Mouse (Mus musculus) forebrain, embryonic 10.5 days (tissue): ENCODE data around the gene N4bp1. TPM values are rescaled to one million over a fixed set of nuclear protein-coding genes. Genes with fewer than 3 reads are reported as not detected.
A peak's percentile ranks its signal among the peaks of the same experiment; 100 is the strongest.

Experiments
- DNase-seq: peaks from one replicate; pipeline ENCODE4 v3.0.0-alpha.2; 2017; ENCODE audit warnings: low spot score; ENCODE audit errors: extremely low spot score
- H3K27ac ChIP-seq: fragments of 300-500 bp; sonication (generic); 2 replicates; pipeline ENCODE4 v1.5.1; 2016; ENCODE audit warnings: mild to moderate bottlenecking
- H3K27me3 ChIP-seq: fragments of 300-500 bp; sonication (generic); 2 replicates; pipeline ENCODE4 v1.6.1; 2016; ENCODE audit warnings: mild to moderate bottlenecking; ENCODE audit not compliant: poor library complexity, severe bottlenecking
- H3K36me3 ChIP-seq: fragments of 300-500 bp; sonication (generic); replicated peaks from 2 replicates; pipeline ENCODE4 v1.6.1; 2016; ENCODE audit warnings: mild to moderate bottlenecking, moderate library complexity
- H3K4me1 ChIP-seq: fragments of 300-500 bp; sonication (generic); 2 replicates; pipeline ENCODE4 v1.6.1; 2016
- H3K4me3 ChIP-seq: fragments of 300-500 bp; sonication (generic); 2 replicates; pipeline ENCODE4 v1.5.1; 2016; ENCODE audit warnings: mild to moderate bottlenecking, moderate library complexity
- H3K9me3 ChIP-seq: fragments of 300-500 bp; sonication (generic); 2 replicates; pipeline ENCODE4 v1.6.1; 2016; ENCODE audit warnings: mild to moderate bottlenecking, moderate library complexity
- WGBS: fragments of 180-500 bp; shearing (Covaris S2); methylation state at CpG from one replicate; pipeline ENCODE4 v1.1.7; 2016; 5-methylcytosine and 5-hydroxymethylcytosine counted together
- polyA plus RNA-seq: library from polyadenylated mRNA; unstranded; fragments of >200 nt; fragmentation: Nextera tagmentation; extraction: Ambion mirVana; gene quantifications from 2 replicates; pipeline ENCODE4 v1.2.1, GENCODE M21; 2016

Gene N4bp1
- polyA plus RNA-seq, 1 experiment from 2014 or later, result 10.6 TPM

DNA sequence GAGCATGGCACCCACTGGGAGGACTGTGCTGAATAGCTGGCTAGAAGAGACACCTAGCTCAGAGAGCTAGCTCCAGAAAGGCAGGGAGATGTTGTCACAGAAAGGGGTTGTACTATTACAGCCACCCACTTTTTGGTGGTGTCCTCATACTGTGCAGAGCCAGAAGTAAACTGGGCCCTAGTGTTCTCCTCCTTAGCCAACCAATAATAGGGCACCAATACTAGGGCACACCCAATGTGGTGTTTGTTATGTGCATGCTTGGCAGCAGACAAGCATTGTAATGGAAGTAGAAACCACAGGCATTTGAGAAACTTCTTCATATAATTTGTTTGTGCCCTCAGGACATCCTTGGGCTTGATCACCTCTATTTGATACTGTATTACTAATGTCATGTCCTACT is 58.5 kb downstream of the N4bp1 start:
- Histone ChIP-seq H3K36me3 (no peaks in the 10 kb centered on the region), H3K27me3 (no peaks in the 10 kb centered on the region), H3K4me3 (no peak overlapping the region), H3K4me1 (peaks cover 8% of the 10 kb centered on the region), H3K9me3 (no peaks in the 10 kb centered on the region), H3K27ac (no peak overlapping the region)
- no peak for DNase-seq

DNA sequence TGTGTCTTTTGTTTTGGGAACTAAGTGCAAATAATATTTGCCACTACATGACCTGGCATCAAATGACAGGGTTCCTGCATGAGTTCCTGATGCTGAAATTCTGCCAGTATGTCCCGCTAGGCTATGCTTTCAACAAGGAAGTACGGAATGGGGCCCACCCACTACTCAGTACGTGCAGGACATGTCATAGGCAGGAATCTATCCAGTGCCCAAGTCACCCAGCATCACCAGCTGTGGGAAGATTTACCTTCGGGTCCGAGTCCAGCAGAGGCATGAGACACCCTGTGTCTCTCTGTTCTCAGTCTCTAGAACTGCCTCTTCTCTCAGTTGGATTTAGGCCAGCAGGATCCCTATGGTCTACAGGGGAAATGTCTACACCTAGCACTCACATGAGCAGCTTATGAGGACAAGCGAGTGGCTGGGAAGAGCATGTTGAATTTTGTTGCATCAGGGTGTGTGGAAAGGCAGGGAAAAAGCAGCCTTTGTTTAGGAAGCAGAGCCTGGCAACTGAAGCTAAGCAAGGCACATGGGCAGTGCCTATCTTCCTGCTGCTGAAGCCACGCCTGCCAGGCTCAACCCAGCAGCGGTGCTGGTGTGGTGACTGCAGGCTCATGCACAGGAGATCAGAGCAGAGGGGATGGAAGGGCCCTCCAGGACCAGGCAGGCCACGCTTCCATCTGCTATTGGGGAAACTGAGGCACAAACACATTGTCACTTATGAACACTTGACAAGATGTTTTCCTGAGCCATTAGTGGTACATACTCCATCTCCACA is 59.2 kb downstream of the N4bp1 start:
- no peaks in the 10 kb centered on the region for H3K9me3 ChIP-seq
- no peak overlapping the region for H3K4me3 ChIP-seq
- no peak overlapping the region for H3K27ac ChIP-seq
- no peak for DNase-seq
- 84% methylated on average over 9 of the region's 9 CpGs for WGBS
- H3K27me3 ChIP-seq, result no peaks in the 10 kb centered on the region
- peaks cover 10% of the 10 kb centered on the region for H3K4me1 ChIP-seq
- no peaks in the 10 kb centered on the region for H3K36me3 ChIP-seq

DNA sequence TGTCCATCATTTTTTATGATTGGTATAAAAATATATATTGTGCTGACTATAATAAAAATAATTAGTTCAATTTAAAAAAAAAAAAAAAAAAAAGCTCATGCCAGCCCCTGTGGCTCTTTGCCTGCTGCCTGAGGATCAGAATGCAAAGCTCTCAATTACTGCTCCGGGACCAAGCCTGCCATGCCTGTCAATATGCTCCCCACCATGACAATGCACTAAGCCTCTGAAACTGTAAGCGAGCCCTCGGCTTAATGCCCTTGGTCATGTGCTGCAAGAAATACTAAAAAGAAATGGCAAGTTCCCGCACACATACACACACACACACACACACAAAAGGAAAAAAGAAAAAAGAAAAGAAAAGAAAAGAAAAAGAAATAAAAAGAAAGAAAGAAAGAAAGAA is 60.3 kb downstream of the N4bp1 start:
- no peaks in the 10 kb centered on the region for H3K9me3 ChIP-seq
- no peak overlapping the region for H3K27ac ChIP-seq
- H3K27me3 ChIP-seq, result no peaks in the 10 kb centered on the region
- peaks cover 17% of the 10 kb centered on the region for H3K4me1 ChIP-seq
- H3K36me3 ChIP-seq, result no peaks in the 10 kb centered on the region
- DNase-seq, result peak; percentile 25
- no peak overlapping the region for H3K4me3 ChIP-seq
- 29% methylated on average over 4 of the region's 4 CpGs for WGBS

- DNase-seq, result peak; percentile 46
- H3K27ac ChIP-seq, result no peak overlapping the region
- 10% methylated on average over 3 of the region's 3 CpGs for WGBS
- H3K9me3 ChIP-seq, result no peaks in the 10 kb centered on the region
- H3K4me1 ChIP-seq, result peaks cover 17% of the 10 kb centered on the region
- no peaks in the 10 kb centered on the region for H3K27me3 ChIP-seq
- no peak overlapping the region for H3K4me3 ChIP-seq
- H3K36me3 ChIP-seq, result no peaks in the 10 kb centered on the region
Observed at GRCm38 (mm10) chr8:86820756-86821201, 64.3 kb downstream of the N4bp1 start.

DNA sequence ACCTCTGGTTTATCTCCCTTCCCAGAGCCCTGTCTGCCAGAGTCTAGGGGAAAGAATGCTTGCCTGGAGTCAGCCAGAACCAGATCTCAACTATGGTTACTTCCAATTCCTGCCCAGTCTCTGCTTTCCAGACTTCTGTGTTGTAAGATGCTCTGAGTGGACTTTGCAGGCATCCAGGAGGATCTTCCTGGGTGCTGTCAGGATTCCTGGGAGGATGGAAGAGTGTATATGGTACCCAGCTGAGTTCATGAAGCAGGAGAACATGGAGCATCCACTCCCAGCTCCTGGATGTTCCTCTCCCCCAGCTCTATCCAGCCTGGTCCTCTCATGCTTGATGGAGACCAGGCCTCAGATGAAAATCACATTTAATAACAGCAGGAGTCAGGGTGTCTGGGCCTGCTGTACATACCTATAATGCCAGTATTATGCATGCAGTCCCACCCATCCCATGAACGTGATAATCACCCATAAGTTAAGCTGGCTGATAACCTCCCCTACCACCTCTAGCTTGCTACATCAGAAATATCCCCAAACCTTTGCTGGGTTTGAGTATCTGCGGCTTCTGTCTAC is 64.8 kb downstream of the N4bp1 start:
- no peak overlapping the region for H3K4me3 ChIP-seq
- DNase-seq, result no peak
- 83% methylated on average over 2 of the region's 2 CpGs for WGBS
- peaks cover 16% of the 10 kb centered on the region for H3K4me1 ChIP-seq
- H3K9me3 ChIP-seq, result no peaks in the 10 kb centered on the region
- no peaks in the 10 kb centered on the region for H3K36me3 ChIP-seq
- no peak overlapping the region for H3K27ac ChIP-seq
- no peaks in the 10 kb centered on the region for H3K27me3 ChIP-seq

- H3K27ac ChIP-seq, result no peak overlapping the region
- H3K4me1 ChIP-seq, result peaks cover 9% of the 10 kb centered on the region
- H3K36me3 ChIP-seq, result no peaks in the 10 kb centered on the region
- DNase-seq, result no peak
- H3K4me3 ChIP-seq, result no peak overlapping the region
- H3K27me3 ChIP-seq, result no peaks in the 10 kb centered on the region
- WGBS, result 62% methylated on average over 6 of the region's 6 CpGs
- H3K9me3 ChIP-seq, result no peaks in the 10 kb centered on the region
Observed at GRCm38 (mm10) chr8:86819426-86819825, 65.6 kb downstream of the N4bp1 start.

DNA sequence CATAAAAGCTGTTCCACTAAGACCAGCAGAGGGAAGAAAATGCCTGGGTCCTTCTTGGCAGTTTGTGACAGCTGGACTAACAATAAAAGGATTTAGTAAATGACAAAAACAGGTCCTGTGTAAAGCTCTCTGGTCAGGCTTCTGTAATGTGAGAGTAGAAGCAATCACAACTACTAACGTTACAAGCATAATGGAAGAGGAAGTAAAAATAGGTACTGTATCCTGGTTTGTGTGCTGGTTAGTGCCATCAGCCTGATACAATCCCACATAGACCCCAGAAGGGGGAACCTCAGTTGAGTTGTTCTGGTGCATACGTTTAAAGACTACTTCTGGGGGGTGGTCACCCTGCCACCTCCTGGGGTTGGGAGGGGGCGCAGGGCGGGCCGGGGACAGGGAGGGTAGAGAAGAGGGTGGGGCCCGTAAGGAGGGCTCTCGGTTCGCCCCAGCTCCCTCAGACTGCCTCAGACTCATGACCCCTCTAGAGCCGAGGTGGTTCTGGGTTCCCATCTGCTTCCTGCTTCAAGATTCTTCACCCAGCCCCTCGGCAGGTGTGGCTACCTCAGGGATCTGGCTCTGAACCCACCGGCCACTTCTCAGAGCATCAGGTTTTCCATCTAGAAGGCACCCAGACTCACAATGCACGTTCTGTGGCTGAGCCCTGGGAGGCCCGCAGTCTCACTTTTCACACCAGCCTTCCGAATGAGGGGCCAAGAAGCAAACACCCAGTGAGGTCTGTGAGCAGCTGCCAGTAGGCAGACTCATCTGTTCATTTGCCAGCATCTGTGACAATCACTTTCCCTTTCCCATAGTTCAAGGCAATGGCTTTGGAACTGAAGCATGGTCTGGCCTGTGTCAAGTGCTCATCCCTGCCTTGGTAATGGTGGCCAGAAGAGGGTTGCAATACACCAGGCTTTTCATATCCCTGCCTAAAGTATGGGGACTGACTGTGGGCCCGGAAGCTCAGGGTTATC is 75.8 kb downstream of the N4bp1 start:
- no peaks in the 10 kb centered on the region for H3K27me3 ChIP-seq
- no peaks in the 10 kb centered on the region for H3K36me3 ChIP-seq
- DNase-seq, result no peak
- no peak overlapping the region for H3K27ac ChIP-seq
- H3K9me3 ChIP-seq, result no peaks in the 10 kb centered on the region
- no peaks in the 10 kb centered on the region for H3K4me1 ChIP-seq
- 87% methylated on average over 15 of the region's 15 CpGs for WGBS
- H3K4me3 ChIP-seq, result no peak overlapping the region

DNA sequence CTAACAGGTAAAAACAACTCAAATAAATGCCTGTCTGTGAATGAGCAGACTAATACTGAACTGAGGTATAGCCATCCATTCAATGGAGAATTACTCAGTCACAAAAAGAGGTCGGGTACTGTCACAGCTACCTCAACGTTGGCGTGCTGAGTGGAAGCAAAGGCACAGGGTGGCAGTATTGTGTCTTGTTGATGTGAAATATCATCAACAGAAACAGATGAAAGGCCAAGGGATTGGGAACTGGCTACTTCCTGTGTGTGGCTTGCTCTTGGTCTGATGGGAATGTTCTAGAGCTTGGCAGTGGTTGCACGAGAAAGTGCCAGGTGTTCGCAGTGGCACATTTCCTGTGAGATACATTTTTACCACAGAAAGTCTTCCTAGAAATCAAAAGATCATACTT is 76.8 kb downstream of the N4bp1 start:
- Histone ChIP-seq H3K36me3 (no peaks in the 10 kb centered on the region), H3K27me3 (no peaks in the 10 kb centered on the region), H3K9me3 (no peaks in the 10 kb centered on the region), H3K4me1 (no peaks in the 10 kb centered on the region), H3K27ac (no peak overlapping the region), H3K4me3 (no peak overlapping the region)
- no peak for DNase-seq
- 86% methylated on average over 5 of the region's 5 CpGs for WGBS

DNA sequence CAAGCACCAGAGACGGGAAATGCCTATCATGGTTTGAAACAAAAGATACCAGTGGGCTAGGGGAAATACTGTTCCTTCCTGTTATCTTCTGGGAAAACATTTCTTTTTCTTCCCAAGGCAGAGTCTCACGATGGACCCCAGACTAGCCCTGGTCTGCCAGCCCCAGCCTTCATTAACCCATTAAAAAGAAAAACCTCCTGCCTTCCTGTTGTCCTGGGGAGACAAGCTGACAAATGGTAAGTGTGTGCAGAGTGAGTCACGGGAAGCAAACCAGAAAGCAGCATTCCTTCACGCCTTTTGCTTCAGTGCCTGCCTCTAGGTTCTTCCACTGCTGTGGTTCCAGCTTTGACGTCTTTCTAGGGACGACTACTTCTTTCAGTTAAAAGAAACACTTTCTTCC is 83.1 kb downstream of the N4bp1 start:
- H3K4me3 ChIP-seq, result no peak overlapping the region
- DNase-seq, result no peak
- 71% methylated on average over 6 of the region's 6 CpGs for WGBS
- H3K27me3 ChIP-seq, result no peaks in the 10 kb centered on the region
- no peak overlapping the region for H3K27ac ChIP-seq
- H3K4me1 ChIP-seq, result 0 out of 2 replicates have a peak, but pooled peaks cover 7% of the 10 kb centered on the region
- H3K9me3 ChIP-seq, result no peaks in the 10 kb centered on the region
- H3K36me3 ChIP-seq, result no peaks in the 10 kb centered on the region

- Histone ChIP-seq H3K27ac (no peak overlapping the region), H3K4me1 (0 out of 2 replicates have a peak, but pooled peaks cover 7% of the 10 kb centered on the region), H3K4me3 (no peak overlapping the region), H3K36me3 (no peaks in the 10 kb centered on the region), H3K9me3 (no peaks in the 10 kb centered on the region), H3K27me3 (no peaks in the 10 kb centered on the region)
- WGBS, result 71% methylated on average over 4 of the region's 4 CpGs
- DNase-seq, result no peak
Observed at GRCm38 (mm10) chr8:86800966-86801365, 84.1 kb downstream of the N4bp1 start.

GRCm38 (mm10) chr8:86798141-86798540 is 86.9 kb downstream of the N4bp1 start:
- Histone ChIP-seq H3K4me3 (no peak overlapping the region), H3K36me3 (no peaks in the 10 kb centered on the region), H3K4me1 (0 out of 2 replicates have a peak, but pooled peaks cover 9% of the 10 kb centered on the region), H3K27me3 (no peaks in the 10 kb centered on the region), H3K9me3 (no peaks in the 10 kb centered on the region), H3K27ac (no peak overlapping the region)
- no peak for DNase-seq
- 92% methylated on average over 6 of the region's 6 CpGs for WGBS

DNA sequence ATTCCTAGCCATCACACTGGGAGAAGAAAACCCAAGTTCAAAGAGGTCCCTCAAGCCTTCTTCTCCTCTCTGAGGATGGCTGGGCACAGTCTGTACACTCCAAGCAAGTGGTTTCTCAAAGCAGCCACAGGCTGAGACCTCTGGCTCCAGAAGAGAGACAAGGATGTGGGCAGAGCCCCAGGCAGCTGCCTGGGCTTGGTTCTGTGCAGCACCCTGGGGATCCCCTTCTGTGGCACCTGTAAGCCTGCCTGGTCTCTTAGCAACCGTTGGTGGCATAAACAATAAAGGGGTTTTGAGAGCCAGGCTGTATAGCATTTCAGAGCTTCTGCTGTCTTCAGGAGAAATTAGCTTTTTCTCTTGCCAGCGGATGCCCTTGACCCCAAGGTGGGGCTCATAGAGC is 87.4 kb downstream of the N4bp1 start:
- no peak overlapping the region for H3K4me3 ChIP-seq
- H3K36me3 ChIP-seq, result no peaks in the 10 kb centered on the region
- H3K27ac ChIP-seq, result no peak overlapping the region
- no peak for DNase-seq
- 86% methylated on average over 2 of the region's 2 CpGs for WGBS
- no peaks in the 10 kb centered on the region for H3K9me3 ChIP-seq
- H3K27me3 ChIP-seq, result no peaks in the 10 kb centered on the region
- H3K4me1 ChIP-seq, result 0 out of 2 replicates have a peak, but pooled peaks cover 9% of the 10 kb centered on the region
